23 mouse cellular contexts compared by ENCODE assay signal in the genomic region with DNA sequence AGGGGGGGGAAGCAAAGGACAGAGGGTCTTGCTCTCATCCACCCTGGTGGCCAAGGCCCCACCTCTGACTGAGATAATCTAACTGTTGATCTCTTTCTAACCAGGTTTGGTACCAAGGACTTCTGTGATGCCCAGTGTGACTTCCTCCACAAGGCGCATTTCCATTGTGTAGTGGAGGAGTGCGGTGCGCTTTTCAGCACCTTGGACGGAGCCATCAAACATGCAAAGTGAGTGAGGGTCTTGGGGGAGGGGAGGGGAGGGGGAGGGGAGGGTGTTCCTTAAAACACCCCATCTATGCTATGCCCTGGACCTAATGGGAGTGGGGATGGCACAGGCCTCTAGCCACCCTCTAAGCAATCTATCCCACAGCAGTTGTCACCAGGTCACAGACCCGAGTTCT.
"Had no signal": no experiment of that assay in that cellular context is flagged by ENCODE, and none has a peak within 500 bp of the region (broad histone marks: within the 10 kb centered on the region; RNA-seq: fewer than 3 reads in every experiment).

No protein-coding gene starts in this region.

- H3K4me3 ChIP-seq: gastrocnemius, adult 2 months; heart, embryonic 10.5 days; heart, embryonic 12.5 days; hindbrain, embryonic 10.5 days; hindbrain, embryonic 12.5 days; intestine, embryonic 15.5 days; layer of hippocampus, adult 2 months; left cerebral cortex, adult 2 months; limb, embryonic 12.5 days; liver, embryonic 13.5 days had no signal

- DNase-seq: gastrocnemius, adult 2 months; gastrocnemius, postnatal 10 days; gastrocnemius, postnatal 25 days; heart, adult 18-20 months; heart, postnatal 10 days; heart, postnatal 4 days; kidney, adult 18-20 months; kidney, adult 8-10 months; kidney, postnatal 10 days; kidney, postnatal 25 days; kidney, postnatal 4 days; liver; liver, embryonic 13.5 days had no signal

- H3K36me3 ChIP-seq: hindbrain, embryonic 12.5 days; intestine, embryonic 15.5 days; liver, embryonic 13.5 days had no signal

- H3K4me2 ChIP-seq: heart, embryonic 12.5 days; hindbrain, embryonic 12.5 days; hindbrain, embryonic 14.5 days; intestine, embryonic 15.5 days; limb, embryonic 12.5 days; liver, embryonic 11.5 days; liver, embryonic 13.5 days had no signal

- H3K9me3 ChIP-seq: heart, embryonic 10.5 days; heart, embryonic 12.5 days; hindbrain, embryonic 10.5 days; hindbrain, embryonic 12.5 days; intestine, embryonic 15.5 days; limb, embryonic 12.5 days; liver, embryonic 13.5 days had no signal

- H3K27ac ChIP-seq: gastrocnemius, adult 2 months; hindbrain, embryonic 12.5 days; hindbrain, embryonic 14.5 days; intestine, embryonic 15.5 days; layer of hippocampus, adult 2 months; left cerebral cortex, adult 2 months; limb, embryonic 12.5 days; liver, embryonic 13.5 days had no signal

- H3K27me3 ChIP-seq: intestine, embryonic 15.5 days; liver, embryonic 13.5 days had no signal
